Mouse (Mus musculus) heart, embryonic 11.5 days (tissue): Measurements from ENCODE around the gene Olfr1510. TPM values are rescaled to one million over a fixed set of nuclear protein-coding genes. Genes with fewer than 3 reads are reported as not detected.
"Not testable (repeated sequence)": the region's sequence is repeated elsewhere in the genome, so short reads cannot be mapped to it uniquely, and the experiment has no call there.

Experiments used
- ATAC-seq: fragments of 200-750 bp; cut with Nextera tagmentation; replicated peaks from 2 replicates; pipeline ENCODE4 v1.8.0; 2017; ENCODE audit warnings: moderate library complexity; ENCODE audit not compliant: insufficient number of reproducible peaks, low FRiP score, low TSS enrichment
- H3K27ac ChIP-seq: fragments of 300-500 bp; sonication (generic); 2 replicates; pipeline ENCODE4 v1.5.1; 2014; ENCODE audit warnings: mild to moderate bottlenecking, low read depth, low read length
- H3K27me3 ChIP-seq: fragments of 300-500 bp; sonication (generic); 2 replicates; pipeline ENCODE4 v1.6.1; 2014; ENCODE audit warnings: mild to moderate bottlenecking, low read length, mixed read lengths; ENCODE audit not compliant: control insufficient read depth, insufficient read depth
- H3K36me3 ChIP-seq: fragments of 300-500 bp; sonication (generic); 2 replicates; pipeline ENCODE4 v1.6.1; 2014; ENCODE audit warnings: mild to moderate bottlenecking, low read length, moderate library complexity, mixed read lengths; ENCODE audit not compliant: control insufficient read depth, insufficient read depth
- H3K4me1 ChIP-seq: fragments of 300-500 bp; sonication (generic); 2 replicates; pipeline ENCODE4 v1.6.1; 2014; ENCODE audit warnings: low read length; ENCODE audit not compliant: control insufficient read depth, insufficient read depth
- H3K4me2 ChIP-seq: fragments of 300-500 bp; sonication (generic); 2 replicates; pipeline ENCODE4 v1.6.1; 2014; ENCODE audit warnings: mild to moderate bottlenecking, moderate library complexity
- H3K4me3 ChIP-seq: fragments of 300-500 bp; sonication (generic); 2 replicates; pipeline ENCODE4 v1.5.1; 2014; ENCODE audit warnings: low read depth, low read length
- H3K9ac ChIP-seq: fragments of 300-500 bp; sonication (generic); 2 replicates; pipeline ENCODE4 v1.6.1; 2014; ENCODE audit warnings: mild to moderate bottlenecking, low read depth, low read length, moderate library complexity
- H3K9me3 ChIP-seq: fragments of 300-500 bp; sonication (generic); replicated peaks from 2 replicates; pipeline ENCODE4 v1.6.1; 2016; ENCODE audit warnings: low read length; ENCODE audit not compliant: control insufficient read depth
- WGBS: fragments of 180-500 bp; shearing (Covaris S2); extraction: QIAGEN DNeasy Blood & Tissue Kit; methylation state at CpG from one replicate; pipeline ENCODE4 v1.1.7; 2014; ENCODE audit not compliant: insufficient replicate concordance; 5-methylcytosine and 5-hydroxymethylcytosine counted together
- polyA plus RNA-seq: library from polyadenylated mRNA; unstranded; fragments of >200 nt; fragmentation: Nextera tagmentation; extraction: Ambion mirVana; gene quantifications from 2 replicates; pipeline ENCODE4 v1.2.1, GENCODE M21; 2014

The Olfr1510 gene
- polyA plus RNA-seq = not detected in 2 replicates

DNA sequence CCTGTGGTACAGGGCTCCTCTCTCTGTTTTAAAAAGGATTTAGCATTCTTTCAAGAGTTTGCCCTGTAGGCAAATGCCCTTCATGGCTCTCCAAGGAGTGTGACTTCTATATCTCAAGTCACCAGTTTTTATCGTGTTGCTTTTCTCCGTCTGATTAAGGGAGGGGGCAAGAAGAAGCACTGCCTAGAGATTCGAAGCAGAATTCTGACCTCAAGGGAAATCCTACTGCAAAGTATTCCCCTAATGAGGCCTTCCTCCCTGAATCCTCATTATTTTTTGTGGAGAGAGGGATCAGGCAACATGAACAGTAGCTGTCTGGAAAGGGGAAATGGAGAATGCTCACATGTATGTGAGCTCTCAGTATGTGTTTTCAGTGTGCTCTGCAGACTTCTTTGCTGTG, at the start of gene Olfr1510:
Olfr1510 (minus strand) TSS at position 101 of the 400 bp plus-strand sequence.
- no peaks in the 10 kb centered on the region for H3K9me3 ChIP-seq
- ATAC-seq = no peak
- 72% methylated on average over 3 of the region's 3 CpGs for WGBS

DNA sequence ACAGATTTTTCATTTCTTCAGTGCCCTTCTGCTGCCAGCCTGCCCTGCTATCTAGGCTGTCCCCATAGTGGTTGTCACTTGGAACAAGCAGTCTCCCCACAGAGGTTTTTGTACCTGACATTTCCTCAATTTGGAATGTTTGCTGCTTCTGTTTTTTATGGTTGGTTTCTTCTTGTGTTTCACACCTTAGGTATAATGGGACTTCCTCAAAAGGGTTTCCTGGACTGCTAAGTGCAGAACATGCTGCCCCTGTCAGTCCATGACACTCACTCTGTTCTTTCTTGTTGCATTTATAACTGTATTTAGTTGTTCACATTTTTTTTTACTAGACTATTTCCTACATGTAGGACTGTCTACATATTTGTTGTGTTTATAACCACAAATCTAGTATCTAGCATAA, 47.8 kb upstream of the Olfr1510 start:
- no peaks in the 10 kb centered on the region for H3K27me3 ChIP-seq
- ATAC-seq = no peak
- H3K4me3 ChIP-seq = no peak overlapping the region
- H3K9ac ChIP-seq = no peak overlapping the region
- H3K36me3 ChIP-seq = no peaks in the 10 kb centered on the region
- H3K4me1 ChIP-seq = no peaks in the 10 kb centered on the region
- H3K27ac ChIP-seq = no peak overlapping the region
- H3K9me3 ChIP-seq = no peaks in the 10 kb centered on the region
- H3K4me2 ChIP-seq = no peak overlapping the region

More for the DNA sequence above, at the start of gene Olfr1510:
- Histone ChIP-seq H3K4me2 (no peak within 1 kb of the TSS), H3K9ac (no peak within 1 kb of the TSS), H3K4me1 (no peaks in the 10 kb centered on the region), H3K27me3 (no peaks in the 10 kb centered on the region), H3K4me3 (no peak within 1 kb of the TSS), H3K27ac (no peak within 1 kb of the TSS), H3K36me3 (no peaks in the 10 kb centered on the region)

GRCm38 (mm10) chr14:52451138-52451537, 37.0 kb upstream of the Olfr1510 start:
- no peak overlapping the region for H3K4me2 ChIP-seq
- H3K4me1 ChIP-seq = no peaks in the 10 kb centered on the region
- H3K9ac ChIP-seq = no peak overlapping the region
- no peak overlapping the region for H3K27ac ChIP-seq
- no peaks in the 10 kb centered on the region for H3K9me3 ChIP-seq
- no peaks in the 10 kb centered on the region for H3K36me3 ChIP-seq
- no peak for ATAC-seq
- WGBS = 77% methylated on average over 8 of the region's 8 CpGs
- no peaks in the 10 kb centered on the region for H3K27me3 ChIP-seq
- H3K4me3 ChIP-seq = no peak overlapping the region

DNA sequence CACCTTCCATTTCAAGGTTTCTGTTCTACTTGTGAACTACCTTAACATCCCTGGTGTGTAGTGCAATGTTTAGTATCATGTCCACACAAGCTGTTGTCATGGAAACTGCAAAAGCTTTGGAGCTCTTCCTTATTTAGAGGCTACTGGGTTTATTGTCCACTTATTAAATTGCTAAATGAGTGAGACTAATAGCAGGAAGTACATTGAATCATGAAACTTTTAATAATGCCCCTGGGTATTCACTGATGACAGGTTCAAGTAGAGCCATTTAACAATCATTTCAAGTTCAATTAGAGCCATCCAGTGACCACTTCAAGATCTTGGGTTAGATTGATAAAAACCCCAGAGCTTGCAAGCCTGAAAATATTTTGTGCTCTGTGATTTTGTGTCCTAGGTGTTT, 28.5 kb upstream of the Olfr1510 start, which contains the start of gene Olfr1509:
Olfr1509 (plus strand) TSS at position 301 of the 400 bp plus-strand sequence.
- H3K4me2 ChIP-seq = no peak within 1 kb of the TSS
- H3K9ac ChIP-seq = no peak within 1 kb of the TSS
- no peak within 1 kb of the TSS for H3K27ac ChIP-seq
- ATAC-seq = no peak
- H3K4me1 ChIP-seq = no peaks in the 10 kb centered on the region
- no peaks in the 10 kb centered on the region for H3K27me3 ChIP-seq
- no peaks in the 10 kb centered on the region for H3K9me3 ChIP-seq
- no peaks in the 10 kb centered on the region for H3K36me3 ChIP-seq
- H3K4me3 ChIP-seq = no peak within 1 kb of the TSS

DNA sequence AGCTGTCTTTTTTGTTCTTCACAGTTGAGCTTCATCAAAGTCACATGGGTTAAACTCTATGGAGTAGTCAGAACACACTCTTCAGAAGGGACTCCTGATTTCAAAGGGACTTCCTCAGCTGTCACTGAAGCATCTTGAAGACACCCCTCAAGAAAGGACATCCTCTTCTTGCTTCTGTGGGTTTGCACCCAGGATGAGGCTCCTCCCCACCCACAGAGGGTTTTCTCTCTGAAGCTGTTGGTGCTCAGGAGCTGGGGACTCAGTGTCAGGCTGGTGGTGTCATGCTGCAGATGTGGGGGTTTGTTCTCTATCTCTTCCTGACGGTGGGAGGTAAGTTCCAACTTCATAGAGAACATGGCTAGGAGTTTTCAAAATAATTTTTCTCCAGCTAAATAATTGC, 13.5 kb upstream of the Olfr1510 start:
- WGBS = 83% methylated on average over 1 of the region's 1 CpGs
- Histone ChIP-seq H3K9me3 (no peaks in the 10 kb centered on the region), H3K4me3 (no peak overlapping the region), H3K4me2 (no peak overlapping the region), H3K4me1 (no peaks in the 10 kb centered on the region), H3K27me3 (no peaks in the 10 kb centered on the region), H3K36me3 (no peaks in the 10 kb centered on the region), H3K27ac (no peak overlapping the region), H3K9ac (no peak overlapping the region)
- ATAC-seq = no peak

DNA sequence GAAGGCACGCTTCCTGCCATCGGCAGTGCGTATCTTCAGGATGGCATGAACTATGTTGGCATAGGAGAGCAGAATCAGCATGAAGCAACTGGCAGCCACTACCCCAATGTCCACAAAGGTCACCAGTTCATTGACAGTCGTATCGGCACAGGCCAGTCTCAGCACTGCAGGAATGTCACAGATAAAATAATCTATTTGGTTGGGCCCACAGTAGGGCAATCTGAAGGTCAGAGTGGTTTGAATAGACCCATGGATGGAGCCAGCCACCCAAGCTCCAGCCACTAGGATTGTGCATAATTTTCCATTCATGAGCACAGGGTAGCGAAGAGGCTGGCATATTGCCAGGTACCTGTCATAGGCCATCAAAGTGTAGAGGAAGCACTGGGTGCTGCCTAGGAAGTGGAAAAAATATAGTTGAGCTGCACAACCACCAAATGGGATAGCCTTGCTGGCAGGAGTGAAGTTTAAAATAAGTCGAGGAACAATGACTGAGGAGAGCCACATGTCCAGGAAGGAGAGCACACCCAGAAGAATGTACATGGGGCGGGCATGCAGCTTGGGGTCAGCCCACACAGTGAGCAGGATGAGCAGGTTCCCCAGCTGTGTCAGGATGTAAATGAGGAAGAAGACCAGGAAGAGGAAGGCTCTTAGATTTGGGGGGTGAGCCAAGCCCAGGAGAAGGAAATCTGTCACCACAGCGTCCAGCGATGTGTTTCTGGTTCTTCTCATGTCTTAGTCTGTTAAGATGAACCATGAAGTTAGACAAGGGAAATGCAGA, 3.8 kb downstream of the Olfr1510 start:
- not testable (repeated sequence) for H3K27ac ChIP-seq, H3K27me3 ChIP-seq, H3K9ac ChIP-seq, H3K4me1 ChIP-seq, H3K36me3 ChIP-seq, H3K9me3 ChIP-seq, H3K4me3 ChIP-seq, ATAC-seq, H3K4me2 ChIP-seq
- 69% methylated on average over 7 of the region's 10 CpGs for WGBS

- ATAC-seq = no peak
- WGBS = 69% methylated on average over 4 of the region's 4 CpGs
- Histone ChIP-seq H3K36me3 (no peaks in the 10 kb centered on the region), H3K4me3 (no peak within 1 kb of the TSS), H3K27ac (no peak within 1 kb of the TSS), H3K9ac (no peak within 1 kb of the TSS), H3K4me2 (no peak within 1 kb of the TSS), H3K4me1 (no peaks in the 10 kb centered on the region), H3K9me3 (no peaks in the 10 kb centered on the region), H3K27me3 (no peaks in the 10 kb centered on the region)
Observed at GRCm38 (mm10) chr14:52397279-52397678, 16.9 kb downstream of the Olfr1510 start, which contains the start of gene Olfr1511. Olfr1511 (minus strand) TSS chr14:52397379.

DNA sequence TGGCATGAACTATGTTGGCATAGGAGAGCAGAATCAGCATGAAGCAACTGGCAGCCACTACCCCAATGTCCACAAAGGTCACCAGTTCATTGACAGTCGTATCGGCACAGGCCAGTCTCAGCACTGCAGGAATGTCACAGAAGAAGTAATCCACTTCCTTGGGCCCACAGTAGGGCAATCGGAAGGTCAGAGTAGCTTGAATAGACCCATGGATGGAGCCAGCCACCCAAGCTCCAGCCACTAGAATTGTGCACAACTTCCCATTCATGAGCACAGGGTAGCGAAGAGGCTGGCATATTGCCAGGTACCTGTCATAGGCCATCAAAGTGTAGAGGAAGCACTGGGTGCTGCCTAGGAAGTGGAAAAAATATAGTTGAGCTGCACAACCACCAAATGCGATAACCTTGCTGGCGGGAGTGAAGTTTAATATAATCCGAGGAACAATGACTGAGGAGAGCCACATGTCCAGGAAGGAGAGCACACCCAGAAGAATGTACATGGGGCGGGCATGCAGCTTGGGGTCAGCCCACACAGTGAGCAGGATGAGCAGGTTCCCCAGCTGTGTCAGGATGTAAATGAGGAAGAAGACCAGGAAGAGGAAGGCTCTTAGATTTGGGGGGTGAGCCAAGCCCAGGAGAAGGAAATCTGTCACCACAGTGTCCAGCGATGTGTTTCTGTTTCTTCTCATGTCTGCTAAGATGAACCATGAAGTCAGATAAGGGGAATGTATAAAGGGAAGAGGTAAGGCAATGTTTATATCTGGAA, 23.9 kb downstream of the Olfr1510 start:
- WGBS = 81% methylated on average over 9 of the region's 9 CpGs
- H3K27ac ChIP-seq, H3K4me2 ChIP-seq, H3K36me3 ChIP-seq, H3K4me1 ChIP-seq, H3K27me3 ChIP-seq, ATAC-seq, H3K4me3 ChIP-seq, H3K9ac ChIP-seq, H3K9me3 ChIP-seq: not testable (repeated sequence)
